Mouse (Mus musculus) forebrain, postnatal 0 days (tissue): Measurements from ENCODE around the gene Smarcd3. TPM values are rescaled to one million over a fixed set of nuclear protein-coding genes. Genes with fewer than 3 reads are reported as not detected.
"Not testable (repeated sequence)": the region's sequence is repeated elsewhere in the genome, so short reads cannot be mapped to it uniquely, and the experiment has no call there.

Source experiments
- ATAC-seq: fragments of 200-750 bp; cut with Nextera tagmentation; 2 replicates; pipeline ENCODE4 v1.8.0; 2017; ENCODE audit warnings: mild to moderate bottlenecking, moderate library complexity
- DNase-seq: peaks from one replicate; pipeline ENCODE4 v3.0.0-alpha.2; 2015
- H3K27ac ChIP-seq: fragments of 300-500 bp; sonication (generic); 2 replicates; pipeline ENCODE4 v1.5.1; 2014; ENCODE audit warnings: low read depth, mild to moderate bottlenecking, antibody characterized with exemption, low read length, moderate library complexity, mixed read lengths
- H3K27me3 ChIP-seq: fragments of 300-500 bp; sonication (generic); 2 replicates; pipeline ENCODE4 v1.6.1; 2014; ENCODE audit warnings: mild to moderate bottlenecking, low read length, mixed read lengths; ENCODE audit not compliant: insufficient read depth
- H3K36me3 ChIP-seq: fragments of 300-500 bp; sonication (generic); 2 replicates; pipeline ENCODE4 v1.6.1; 2014; ENCODE audit warnings: mild to moderate bottlenecking, moderate library complexity; ENCODE audit not compliant: insufficient read depth
- H3K4me1 ChIP-seq: fragments of 300-500 bp; sonication (generic); 2 replicates; pipeline ENCODE4 v1.6.1; 2014; ENCODE audit warnings: antibody characterized with exemption; ENCODE audit not compliant: insufficient read depth
- H3K4me2 ChIP-seq: fragments of 300-500 bp; sonication (generic); 2 replicates; pipeline ENCODE4 v1.6.1; 2014; ENCODE audit warnings: low read depth, mild to moderate bottlenecking, moderate library complexity
- H3K4me3 ChIP-seq: fragments of 300-500 bp; sonication (generic); 2 replicates; pipeline ENCODE4 v1.5.1; 2014; ENCODE audit warnings: low read depth, low read length, mixed read lengths
- H3K9ac ChIP-seq: fragments of 300-500 bp; sonication (generic); 2 replicates; pipeline ENCODE4 v1.6.1; 2014; ENCODE audit warnings: mild to moderate bottlenecking
- H3K9me3 ChIP-seq: fragments of 300-500 bp; sonication (generic); 2 replicates; pipeline ENCODE4 v1.6.1; 2016; ENCODE audit warnings: low read length
- CTCF ChIP-seq: sonication (generic); IDR thresholded peaks from 2 replicates; pipeline ENCODE4 v1.5.1; 2016; ENCODE audit warnings: antibody characterized with exemption, control low read depth, low read depth
- WGBS: fragments of 180-500 bp; shearing (Covaris S2); extraction: QIAGEN DNeasy Blood & Tissue Kit; methylation state at CpG from one replicate; pipeline ENCODE4 v1.1.7; 2014; 5-methylcytosine and 5-hydroxymethylcytosine counted together
- polyA plus RNA-seq: library from polyadenylated mRNA; unstranded; fragments of >200 nt; fragmentation: Nextera tagmentation; extraction: Ambion mirVana; gene quantifications from 2 replicates; pipeline ENCODE4 v1.2.1, GENCODE M21; 2015
- total RNA-seq: library from RNA; depleted of rRNA; stranded (reverse); fragments of >200 nt; gene quantifications from 2 replicates; pipeline ENCODE4 v1.2.3, GENCODE M21; 2014

The Smarcd3 gene
- total and polyA plus RNA-seq, 2 experiments from 2014 or later, result 168 to 272 TPM

- no peak for TF ChIP-seq CTCF
- WGBS, result 83% methylated on average over 1 of the region's 1 CpGs
- no peak for DNase-seq
- H3K4me1 ChIP-seq, result peaks cover 8% of the 10 kb centered on the region; the same call in 1 of the 2 replicates
- no peak overlapping the region for H3K4me3 ChIP-seq
- ATAC-seq, result no peak
- no peak overlapping the region for H3K9ac ChIP-seq
- peak overlapping the region; percentile 83; the same call in 1 of the 2 replicates for H3K4me2 ChIP-seq
- H3K36me3 ChIP-seq, result peaks cover 40% of the 10 kb centered on the region
- H3K27ac ChIP-seq, result no peak overlapping the region
- no peaks in the 10 kb centered on the region for H3K27me3 ChIP-seq
- H3K9me3 ChIP-seq, result no peaks in the 10 kb centered on the region
These were observed 48.3 kb downstream of the Smarcd3 start for GRCm38 (mm10) chr5:24575948-24576347.

- Histone ChIP-seq H3K9ac (no peak within 1 kb of the TSS), H3K4me3 (no peak within 1 kb of the TSS), H3K36me3 (no peaks in the 10 kb centered on the region), H3K9me3 (no peaks in the 10 kb centered on the region), H3K4me1 (0 out of 2 replicates have a peak, but pooled peaks cover under 1% of the 10 kb centered on the region), H3K27me3 (no peaks in the 10 kb centered on the region), H3K4me2 (no peak within 1 kb of the TSS), H3K27ac (no peak within 1 kb of the TSS)
- ATAC-seq (no peak), DNase-seq (no peak)
- TF ChIP-seq CTCF, result no peak
- WGBS, result 80% methylated on average over 2 of the region's 2 CpGs
These were observed 67.5 kb downstream of the Smarcd3 start, which contains the start of gene 4931409K22Rik for GRCm38 (mm10) chr5:24556709-24557108. Gene 4931409K22Rik, minus strand, starts transcription at chr5:24556809.

- ATAC-seq, result not testable (repeated sequence)
These were observed 68.9 kb downstream of the Smarcd3 start for GRCm38 (mm10) chr5:24555335-24555734.

GRCm38 (mm10) chr5:24553621-24554244 is 70.5 kb downstream of the Smarcd3 start:
- H3K27ac ChIP-seq, result no peak overlapping the region
- no peak for DNase-seq
- no peak overlapping the region for H3K4me3 ChIP-seq
- WGBS, result 79% methylated on average over 5 of the region's 5 CpGs
- no peak overlapping the region for H3K9ac ChIP-seq
- ATAC-seq, result no peak
- peaks cover 9% of the 10 kb centered on the region; the same call in 1 of the 2 replicates for H3K4me1 ChIP-seq
- TF ChIP-seq CTCF, result no peak
- no peak overlapping the region for H3K4me2 ChIP-seq
- H3K9me3 ChIP-seq, result no peaks in the 10 kb centered on the region
- H3K36me3 ChIP-seq, result no peaks in the 10 kb centered on the region
- no peaks in the 10 kb centered on the region for H3K27me3 ChIP-seq

More at GRCm38 (mm10) chr5:24555335-24555734, 68.9 kb downstream of the Smarcd3 start:
- H3K36me3 ChIP-seq, H3K9ac ChIP-seq, H3K4me2 ChIP-seq, H3K27me3 ChIP-seq, H3K4me1 ChIP-seq, DNase-seq, H3K4me3 ChIP-seq, H3K27ac ChIP-seq, H3K9me3 ChIP-seq: not testable (repeated sequence)
- WGBS, result 92% methylated on average over 7 of the region's 7 CpGs

- DNase-seq, result no peak
- Histone ChIP-seq H3K36me3 (no peaks in the 10 kb centered on the region), H3K4me2 (peak overlapping the region; percentile 45), H3K27ac (peak overlapping the region; percentile 10; the same call in 1 of the 2 replicates), H3K4me3 (peak overlapping the region; percentile 18), H3K27me3 (no peaks in the 10 kb centered on the region), H3K4me1 (peaks cover 9% of the 10 kb centered on the region; the same call in 1 of the 2 replicates), H3K9ac (peak overlapping the region; percentile 31; the same call in 1 of the 2 replicates), H3K9me3 (no peaks in the 10 kb centered on the region)
- ATAC-seq, result 0 out of 2 replicates have a peak, but pooled peaks have one; percentile 1
- WGBS, result 30% methylated on average over 2 of the region's 2 CpGs
- no peak for TF ChIP-seq CTCF
These were observed 72.9 kb downstream of the Smarcd3 start for GRCm38 (mm10) chr5:24551317-24551688.

GRCm38 (mm10) chr5:24550598-24551316 is 73.5 kb downstream of the Smarcd3 start:
- Histone ChIP-seq H3K9ac (peak overlapping the region; percentile 31), H3K36me3 (no peaks in the 10 kb centered on the region), H3K4me1 (peaks cover 9% of the 10 kb centered on the region; the same call in 1 of the 2 replicates), H3K27me3 (no peaks in the 10 kb centered on the region), H3K4me2 (peak overlapping the region; percentile 45), H3K9me3 (no peaks in the 10 kb centered on the region), H3K4me3 (peak overlapping the region; percentile 18), H3K27ac (peak overlapping the region; percentile 45; the same call in 1 of the 2 replicates)
- TF ChIP-seq CTCF, result no peak
- 19% methylated on average over 25 of the region's 26 CpGs for WGBS
- peak; percentile 92 for ATAC-seq
- DNase-seq, result peak; percentile 86

GRCm38 (mm10) chr5:24542643-24543042 is 81.6 kb downstream of the Smarcd3 start:
- ATAC-seq (no peak), DNase-seq (no peak)
- H3K4me1 ChIP-seq, result no peaks in the 10 kb centered on the region
- no peaks in the 10 kb centered on the region for H3K36me3 ChIP-seq
- no peaks in the 10 kb centered on the region for H3K9me3 ChIP-seq
- H3K4me3 ChIP-seq, result no peak overlapping the region
- H3K27ac ChIP-seq, result no peak overlapping the region
- H3K9ac ChIP-seq, result no peak overlapping the region
- 81% methylated on average over 7 of the region's 7 CpGs for WGBS
- H3K27me3 ChIP-seq, result no peaks in the 10 kb centered on the region
- H3K4me2 ChIP-seq, result no peak overlapping the region
- no peak for TF ChIP-seq CTCF
